Mouse (Mus musculus) olfactory bulb, adult 2 months (tissue): ENCODE results near the gene Gfra1.

Source experiments
- CTCF ChIP-seq: fragments of 200-500 bp; IDR thresholded peaks from 2 replicates; pipeline ENCODE4 v1.5.1; 2012; ENCODE audit warnings: low read depth, mild to moderate bottlenecking, low read length, moderate library complexity; ENCODE audit not compliant: insufficient read depth
- POLR2A ChIP-seq: fragments of 200-500 bp; IDR thresholded peaks from 2 replicates; pipeline ENCODE4 v1.6.1; 2012; ENCODE audit warnings: mild to moderate bottlenecking, low read depth, low read length, moderate library complexity; ENCODE audit not compliant: insufficient read depth

- TF ChIP-seq CTCF (no peak), POLR2A (no peak)
These were observed 31.0 kb upstream of the Gfra1 start for GRCm38 (mm10) chr19:58486686-58487085.
